Mouse (Mus musculus): Measurements from ENCODE around the gene Tekt1.

GRCm38 (mm10) chr11:72369904-72370672, 7.8 kb upstream of the Tekt1 start:
- no peak for TF ChIP-seq CTCF (IDR thresholded peaks at IDR 0.05; ENCODE audit: extremely low read depth, insufficient read length, insufficient replicate concordance, low read depth, low read length)
- TF ChIP-seq POLR2A (IDR thresholded peaks at IDR 0.05; ENCODE audit: low read depth, low read length): no peak
